Mouse (Mus musculus): ENCODE results near the gene Ccdc175. TPM values are rescaled to one million over a fixed set of nuclear protein-coding genes. Genes with fewer than 3 reads are reported as not detected.

The Ccdc175 gene
- polyA plus RNA-seq, 1 experiment from 2014 or later = not detected

DNA sequence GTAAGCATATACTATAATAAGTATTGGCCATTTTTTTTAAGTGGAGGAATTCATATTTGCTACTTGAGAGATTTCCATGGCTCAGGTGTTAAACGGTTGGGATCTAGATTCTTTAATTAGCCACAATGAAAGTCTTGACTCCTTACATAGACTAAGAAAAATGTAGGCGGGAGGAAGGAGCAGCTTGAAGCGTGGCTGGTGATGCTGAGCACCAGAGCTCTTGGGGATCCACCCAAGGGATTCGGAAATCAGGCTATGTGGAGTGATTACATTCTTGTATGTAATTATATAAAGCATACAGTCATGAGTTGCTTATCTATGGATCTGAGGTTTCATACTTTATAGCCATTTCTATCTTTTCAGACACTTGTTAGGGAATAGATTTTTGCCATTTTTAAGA lies 5.3 kb downstream of the Ccdc175 start:
- no peaks in the 10 kb centered on the region for H3K36me3 ChIP-seq
- no peaks in the 10 kb centered on the region for H3K9me3 ChIP-seq
- no peak for DNase-seq (ENCODE audit: low spot score)
- no peak overlapping the region for H3K27ac ChIP-seq
- H3K4me1 ChIP-seq (replicated peaks) = no peaks in the 10 kb centered on the region
- 82% methylated on average over 4 of the region's 4 CpGs for WGBS
- H3K4me3 ChIP-seq = no peak overlapping the region
- H3K27me3 ChIP-seq (ENCODE audit: insufficient read depth, poor library complexity, severe bottlenecking) = no peaks in the 10 kb centered on the region

DNA sequence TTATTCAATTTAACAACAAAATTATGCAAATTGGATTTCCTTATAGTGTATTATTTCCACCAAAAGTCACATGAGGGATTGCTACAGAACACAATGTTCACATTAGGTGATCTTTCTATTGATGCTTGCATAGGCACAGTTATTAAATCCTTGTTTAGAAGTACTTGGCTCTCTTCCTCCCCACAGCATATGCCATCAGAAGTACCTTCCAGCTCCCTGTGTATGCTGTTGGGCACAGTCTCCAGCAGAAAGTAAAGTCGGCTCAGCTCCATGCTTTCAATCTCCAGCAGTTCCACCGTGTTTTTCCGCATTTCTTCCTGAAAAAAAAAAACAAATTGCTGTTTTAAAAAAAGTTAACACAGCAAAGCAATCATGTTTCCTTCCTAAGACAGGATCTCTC lies 6.5 kb downstream of the Ccdc175 start:
- no peak for DNase-seq (ENCODE audit: low spot score)
- 91% methylated on average over 3 of the region's 3 CpGs for WGBS
- Histone ChIP-seq H3K36me3 (no peaks in the 10 kb centered on the region), H3K4me3 (no peak overlapping the region), H3K27ac (no peak overlapping the region), H3K9me3 (no peaks in the 10 kb centered on the region), H3K27me3 (ENCODE audit: insufficient read depth, poor library complexity, severe bottlenecking) (no peaks in the 10 kb centered on the region), H3K4me1 (replicated peaks) (no peaks in the 10 kb centered on the region)

DNA sequence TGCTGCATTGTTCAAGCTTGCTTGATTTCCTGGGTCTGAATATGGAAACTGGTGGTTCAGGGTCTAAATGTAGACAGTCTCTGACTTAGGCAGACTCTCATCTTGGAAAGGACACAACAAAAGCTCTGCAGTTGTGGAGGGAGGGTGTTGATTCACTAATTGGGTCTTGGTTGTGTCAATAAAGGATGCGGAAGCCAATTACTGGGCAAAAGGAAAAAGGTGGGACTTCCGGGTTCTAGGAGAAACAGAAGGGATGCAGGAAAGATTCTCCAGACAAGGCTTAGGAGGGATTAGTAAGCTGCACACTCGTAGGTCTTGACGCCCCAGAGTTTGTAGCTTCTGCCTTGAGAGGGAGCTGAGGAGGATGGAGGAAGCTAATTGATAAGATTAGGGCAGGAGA lies 26.4 kb downstream of the Ccdc175 start:
- DNase-seq (ENCODE audit: low spot score) = no peak
- no peaks in the 10 kb centered on the region for H3K36me3 ChIP-seq
- no peaks in the 10 kb centered on the region for H3K4me1 ChIP-seq (replicated peaks)
- no peaks in the 10 kb centered on the region for H3K9me3 ChIP-seq
- H3K27me3 ChIP-seq (ENCODE audit: insufficient read depth, poor library complexity, severe bottlenecking) = no peaks in the 10 kb centered on the region
- WGBS = 79% methylated on average over 4 of the region's 4 CpGs
- H3K27ac ChIP-seq = no peak overlapping the region
- no peak overlapping the region for H3K4me3 ChIP-seq

DNA sequence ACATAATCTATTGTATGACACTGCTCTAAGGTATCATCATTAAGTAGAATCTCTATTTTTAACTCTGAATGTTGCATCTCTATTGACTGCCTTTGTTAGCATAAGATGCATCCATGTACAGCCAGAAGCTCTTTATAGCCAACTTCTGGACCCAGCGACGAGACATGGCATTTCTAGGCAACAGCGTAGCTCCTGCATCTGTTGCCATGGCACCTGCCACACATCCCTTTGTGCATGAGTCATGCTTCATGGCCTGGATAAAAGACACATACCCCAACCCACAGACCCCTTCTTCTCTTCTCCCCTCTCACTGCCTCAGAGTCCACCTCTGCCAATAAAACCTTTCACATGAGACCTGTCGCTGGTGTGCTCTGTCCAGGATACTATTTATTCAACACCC lies 34.0 kb downstream of the Ccdc175 start:
- peak; percentile 18 for DNase-seq (ENCODE audit: low spot score)
- Histone ChIP-seq H3K27me3 (ENCODE audit: insufficient read depth, poor library complexity, severe bottlenecking) (no peaks in the 10 kb centered on the region), H3K4me3 (no peak overlapping the region), H3K36me3 (no peaks in the 10 kb centered on the region), H3K4me1 (replicated peaks) (0 out of 2 replicates have a peak, but pooled peaks cover 4% of the 10 kb centered on the region), H3K27ac (no peak overlapping the region), H3K9me3 (no peaks in the 10 kb centered on the region)
- 52% methylated on average over 4 of the region's 4 CpGs for WGBS

DNA sequence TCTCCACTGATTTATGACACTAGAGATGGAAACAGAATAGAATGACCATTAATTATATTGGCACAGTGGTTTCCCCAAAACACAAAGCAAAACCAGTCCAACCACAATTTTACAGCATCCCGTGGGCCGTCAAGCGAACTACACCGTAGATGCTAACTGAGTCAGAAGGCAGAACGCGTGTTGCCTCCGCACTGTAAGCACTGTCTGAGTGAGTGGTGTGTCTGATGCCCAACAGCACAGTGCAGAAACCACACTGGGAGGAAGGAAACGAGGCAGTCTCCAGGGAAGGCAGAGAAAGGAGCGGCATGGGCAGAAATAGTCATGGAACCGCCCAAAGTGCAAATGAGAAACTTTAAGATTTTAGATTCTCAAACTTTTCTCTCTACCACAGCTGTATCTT lies 55.6 kb downstream of the Ccdc175 start:
- Histone ChIP-seq H3K27ac (no peak overlapping the region), H3K36me3 (no peaks in the 10 kb centered on the region), H3K27me3 (ENCODE audit: insufficient read depth, poor library complexity, severe bottlenecking) (no peaks in the 10 kb centered on the region), H3K4me3 (no peak overlapping the region), H3K9me3 (0 out of 2 replicates have a peak, but pooled peaks cover 3% of the 10 kb centered on the region), H3K4me1 (replicated peaks) (0 out of 2 replicates have a peak, but pooled peaks cover 3% of the 10 kb centered on the region)
- no peak for DNase-seq (ENCODE audit: low spot score)
- WGBS = 94% methylated on average over 10 of the region's 10 CpGs

DNA sequence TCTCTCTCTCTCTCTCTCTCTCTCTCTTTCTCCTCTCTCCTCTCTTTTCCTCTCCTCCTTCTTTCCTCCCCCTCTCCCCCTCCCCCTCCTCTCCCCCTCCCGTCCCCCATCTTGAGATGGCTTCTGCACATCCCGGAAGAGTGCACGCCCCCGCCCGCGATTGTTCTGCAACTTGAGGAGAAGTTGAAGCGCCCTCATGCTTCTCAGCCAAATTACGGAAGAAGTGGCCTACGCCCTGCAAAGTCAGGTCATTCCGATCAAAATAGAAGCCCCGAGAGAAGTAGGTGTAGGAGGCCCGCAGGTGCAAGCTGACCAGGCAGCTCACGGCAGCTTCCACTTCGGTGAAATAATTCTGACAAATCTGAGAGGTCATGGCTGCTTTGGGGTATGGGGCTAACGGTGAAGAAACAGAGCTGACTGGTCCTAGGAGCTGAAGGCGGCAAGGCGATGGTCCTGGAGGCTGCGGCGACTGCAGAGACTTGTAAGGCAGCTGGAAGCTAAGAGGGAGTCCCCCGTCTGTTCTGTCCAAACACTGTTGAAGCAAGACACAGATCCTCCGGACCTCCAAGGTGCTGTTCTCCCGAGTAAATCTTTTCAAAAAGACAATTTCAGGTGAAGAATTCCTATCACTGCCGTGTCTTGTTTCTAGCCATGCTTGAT lies 69.0 kb downstream of the Ccdc175 start:
- Histone ChIP-seq H3K36me3 (no peaks in the 10 kb centered on the region), H3K9me3 (no peaks in the 10 kb centered on the region), H3K4me1 (replicated peaks) (no peaks in the 10 kb centered on the region), H3K27me3 (ENCODE audit: insufficient read depth, poor library complexity, severe bottlenecking) (no peaks in the 10 kb centered on the region), H3K4me3 (no peak overlapping the region), H3K27ac (no peak overlapping the region)
- no peak for DNase-seq (ENCODE audit: low spot score)
- 83% methylated on average over 22 of the region's 23 CpGs for whole genome bisulfite sequencing

DNA sequence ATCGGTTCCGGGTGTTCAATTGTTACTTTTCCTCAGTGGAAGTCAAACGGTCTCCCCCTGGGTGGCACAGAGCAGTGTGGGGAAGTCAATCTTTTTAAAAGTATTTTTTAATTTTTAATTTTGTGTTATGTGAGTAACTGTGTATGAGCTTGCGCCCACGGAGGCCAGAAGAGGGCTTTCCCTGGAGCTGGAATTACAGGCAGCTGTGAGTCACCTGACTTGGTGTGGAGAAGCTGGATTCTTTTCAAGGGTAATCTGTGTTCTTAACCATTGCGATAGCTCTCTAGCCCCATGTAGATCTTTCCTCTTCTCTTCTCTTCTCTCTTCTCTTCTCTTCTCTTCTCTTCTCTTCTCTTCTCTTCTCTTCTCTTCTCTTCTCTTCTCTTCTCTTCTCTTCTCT lies 69.7 kb downstream of the Ccdc175 start:
- no peaks in the 10 kb centered on the region for H3K4me1 ChIP-seq (replicated peaks)
- no peak for DNase-seq (ENCODE audit: low spot score)
- WGBS = 84% methylated on average over 6 of the region's 6 CpGs

DNA sequence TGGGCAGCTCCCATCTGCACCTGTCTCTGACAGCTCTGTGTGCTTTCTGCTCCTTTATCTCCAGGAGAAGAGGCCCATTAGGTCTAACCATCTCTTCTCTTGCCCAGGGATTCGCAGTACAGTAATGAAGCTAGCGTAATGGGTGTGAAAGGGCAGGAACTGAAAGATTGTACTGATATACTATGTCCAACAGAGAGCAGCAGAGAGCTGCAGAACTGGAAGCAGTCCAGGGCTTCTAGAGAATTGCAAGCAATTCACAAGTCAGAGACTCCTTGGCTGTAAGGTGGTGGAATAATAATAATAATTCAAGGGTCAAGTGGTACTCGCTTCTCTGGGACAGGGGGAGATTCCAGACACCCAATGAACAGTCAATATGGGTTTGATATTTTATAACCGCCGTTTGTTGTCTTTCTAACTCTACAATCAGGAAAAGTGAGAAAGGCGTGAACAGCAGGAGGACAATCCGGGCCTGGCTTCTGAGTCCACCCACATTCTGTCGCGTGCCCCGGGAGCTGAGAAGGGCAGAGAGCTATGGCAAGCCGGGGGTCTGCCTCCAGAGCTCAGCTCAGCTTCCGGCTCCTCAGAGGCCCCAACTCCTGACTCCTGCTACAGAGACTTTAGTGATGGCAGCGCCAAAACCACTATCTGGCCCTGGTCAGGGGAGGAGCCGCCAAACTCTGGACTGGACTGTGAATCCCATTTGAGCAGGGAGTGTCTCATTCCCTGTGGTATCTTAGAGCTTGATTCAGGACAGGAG lies 80.1 kb downstream of the Ccdc175 start:
- WGBS = 26% methylated on average over 14 of the region's 14 CpGs
- peaks cover 17% of the 10 kb centered on the region for H3K36me3 ChIP-seq
- H3K27ac ChIP-seq = 0 out of 2 replicates have a peak overlapping the region, but pooled peaks have one; percentile 41
- no peaks in the 10 kb centered on the region for H3K9me3 ChIP-seq
- peaks cover 6% of the 10 kb centered on the region; the same call in 1 of the 2 replicates for H3K4me1 ChIP-seq (replicated peaks)
- no peaks in the 10 kb centered on the region for H3K27me3 ChIP-seq (ENCODE audit: insufficient read depth, poor library complexity, severe bottlenecking)
- H3K4me3 ChIP-seq = no peak overlapping the region
- peak; percentile 50 for DNase-seq (ENCODE audit: low spot score)

More for the DNA sequence above, 69.7 kb downstream of the Ccdc175 start:
- Histone ChIP-seq H3K9me3 (no peaks in the 10 kb centered on the region), H3K4me3 (no peak overlapping the region), H3K27me3 (ENCODE audit: insufficient read depth, poor library complexity, severe bottlenecking) (no peaks in the 10 kb centered on the region), H3K36me3 (no peaks in the 10 kb centered on the region), H3K27ac (no peak overlapping the region)

DNA sequence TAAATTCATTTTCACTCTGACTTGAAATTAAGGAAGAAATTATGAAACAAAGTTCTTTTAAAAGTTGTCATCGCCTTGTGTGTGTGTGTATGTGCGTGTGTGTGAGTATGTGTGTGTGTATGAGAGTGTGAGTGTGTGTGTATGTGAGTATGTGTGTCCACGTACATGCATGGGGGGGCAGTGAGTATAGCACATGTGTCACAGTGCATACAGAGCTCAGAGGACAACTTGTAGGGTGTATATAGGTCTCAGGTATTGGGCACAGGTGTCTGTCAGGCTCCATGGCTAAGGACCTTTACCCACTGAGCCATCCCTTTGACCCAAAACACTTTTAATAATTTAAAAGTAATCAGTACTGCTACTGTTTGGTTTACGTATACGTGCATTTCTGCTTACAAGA lies 80.8 kb downstream of the Ccdc175 start:
- peaks cover 24% of the 10 kb centered on the region for H3K36me3 ChIP-seq
- WGBS = 87% methylated on average over 5 of the region's 5 CpGs

DNA sequence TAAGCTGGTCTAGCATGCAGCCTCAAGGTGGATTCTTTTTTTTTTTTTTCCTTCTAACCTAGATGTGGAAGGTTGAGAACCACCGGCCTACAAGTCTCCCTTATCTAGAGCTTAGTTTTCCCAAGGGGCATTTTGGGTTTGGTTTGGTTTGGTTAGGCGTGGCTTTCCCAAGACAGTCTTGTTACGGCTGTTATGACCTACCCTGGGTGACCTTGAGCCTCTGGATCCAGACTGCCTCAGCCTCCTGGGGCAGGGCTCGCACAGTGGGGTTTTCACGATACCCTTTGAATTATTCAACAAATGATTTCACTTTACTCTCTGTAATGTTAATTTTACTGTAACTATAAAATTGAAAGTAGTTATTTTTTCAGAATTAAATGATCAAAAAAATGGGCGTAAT lies 82.1 kb downstream of the Ccdc175 start:
- Histone ChIP-seq H3K27ac (no peak overlapping the region), H3K9me3 (no peaks in the 10 kb centered on the region), H3K4me1 (replicated peaks) (peaks cover 6% of the 10 kb centered on the region; the same call in 1 of the 2 replicates), H3K36me3 (peaks cover 31% of the 10 kb centered on the region), H3K4me3 (no peak overlapping the region), H3K27me3 (ENCODE audit: insufficient read depth, poor library complexity, severe bottlenecking) (no peaks in the 10 kb centered on the region)
- no peak for DNase-seq (ENCODE audit: low spot score)
- WGBS = 84% methylated on average over 6 of the region's 6 CpGs

More for the DNA sequence above, 80.8 kb downstream of the Ccdc175 start:
- H3K4me1 ChIP-seq (replicated peaks) = peaks cover 6% of the 10 kb centered on the region; the same call in 1 of the 2 replicates
- H3K9me3 ChIP-seq = no peaks in the 10 kb centered on the region
- no peak overlapping the region for H3K4me3 ChIP-seq
- H3K27me3 ChIP-seq (ENCODE audit: insufficient read depth, poor library complexity, severe bottlenecking) = no peaks in the 10 kb centered on the region
- H3K27ac ChIP-seq = no peak overlapping the region
- no peak for DNase-seq (ENCODE audit: low spot score)

DNA sequence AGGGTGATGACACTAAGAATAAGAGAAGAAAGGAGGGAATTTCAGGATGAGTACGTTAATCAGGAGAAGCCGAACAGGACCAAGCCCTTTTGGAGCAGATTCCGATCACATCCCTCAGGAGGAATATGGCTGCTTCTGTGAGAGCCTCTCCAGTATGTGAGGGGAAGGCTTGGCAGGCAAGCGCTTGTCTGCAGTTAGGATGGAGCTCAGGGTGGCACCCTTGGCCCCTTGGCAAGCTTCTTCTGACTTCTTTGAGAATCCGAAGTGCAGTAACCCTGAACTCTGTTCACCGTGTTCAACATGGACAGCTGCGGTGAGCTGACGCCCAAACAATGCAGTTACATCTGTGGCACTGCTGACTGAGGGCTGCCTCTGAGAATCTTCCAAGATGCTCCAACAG lies 87.9 kb downstream of the Ccdc175 start:
- no peak for DNase-seq (ENCODE audit: low spot score)
- Histone ChIP-seq H3K4me1 (replicated peaks) (no peaks in the 10 kb centered on the region), H3K4me3 (no peak overlapping the region), H3K27me3 (ENCODE audit: insufficient read depth, poor library complexity, severe bottlenecking) (no peaks in the 10 kb centered on the region), H3K9me3 (no peaks in the 10 kb centered on the region), H3K36me3 (peaks cover 90% of the 10 kb centered on the region), H3K27ac (no peak overlapping the region)
- WGBS = 96% methylated on average over 8 of the region's 8 CpGs

DNA sequence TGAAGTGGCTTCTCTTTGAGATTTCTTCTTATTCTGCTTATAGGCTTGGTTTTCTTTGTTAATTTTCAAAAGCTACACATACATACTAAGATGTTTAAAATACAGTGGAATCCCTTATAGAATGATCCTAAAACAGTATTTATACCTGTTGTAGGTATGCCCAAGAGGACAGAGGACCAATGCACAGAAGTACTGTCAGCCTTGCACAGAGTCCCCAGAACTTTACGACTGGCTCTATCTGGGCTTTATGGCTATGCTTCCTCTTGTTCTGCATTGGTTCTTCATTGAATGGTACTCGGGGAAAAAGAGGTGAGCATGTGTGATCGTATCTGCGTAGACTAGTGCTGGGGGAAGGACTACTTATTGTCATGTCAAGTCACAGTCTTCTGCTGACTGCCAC lies 95.0 kb downstream of the Ccdc175 start:
- Histone ChIP-seq H3K4me3 (no peak overlapping the region), H3K27me3 (ENCODE audit: insufficient read depth, poor library complexity, severe bottlenecking) (no peaks in the 10 kb centered on the region), H3K36me3 (peaks cover 53% of the 10 kb centered on the region), H3K9me3 (no peaks in the 10 kb centered on the region), H3K4me1 (replicated peaks) (peaks cover 19% of the 10 kb centered on the region), H3K27ac (no peak overlapping the region)
- no peak for DNase-seq (ENCODE audit: low spot score)
- 94% methylated on average over 4 of the region's 4 CpGs for WGBS

DNA sequence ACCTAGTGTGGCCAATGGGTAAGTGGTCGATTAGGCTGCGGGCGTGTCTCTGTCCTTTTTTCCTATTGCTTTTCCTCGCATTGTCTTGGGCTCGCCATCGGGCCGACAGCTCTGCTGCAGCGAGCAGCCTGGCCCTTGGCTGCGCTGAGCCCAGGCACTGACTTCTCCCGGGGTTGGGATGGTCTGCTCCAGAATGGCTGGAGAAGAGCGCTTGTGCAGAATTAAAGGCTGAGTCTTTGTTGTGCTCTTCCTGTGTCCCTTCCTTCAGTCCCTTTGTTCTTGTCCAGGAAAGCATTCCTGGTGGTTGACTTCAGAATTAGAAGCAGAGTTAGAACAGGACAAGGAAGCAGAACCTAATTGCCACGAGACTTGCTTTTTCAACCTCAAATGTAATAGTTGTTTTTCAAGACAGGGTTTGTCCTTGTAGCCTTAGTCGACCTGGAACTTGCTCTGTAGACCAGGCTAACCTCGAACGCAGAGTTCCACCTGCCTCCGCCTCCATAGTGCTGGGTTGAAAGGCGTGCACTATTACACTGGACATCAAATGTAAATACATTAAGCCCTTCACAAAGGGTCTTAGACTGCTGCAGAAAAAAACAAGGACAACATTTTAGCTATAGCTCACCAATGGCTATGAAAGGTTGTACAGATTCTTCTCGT lies 98.5 kb downstream of the Ccdc175 start:
- peaks cover 18% of the 10 kb centered on the region for H3K36me3 ChIP-seq
- H3K4me3 ChIP-seq = peak overlapping the region; percentile 73
- peaks cover 37% of the 10 kb centered on the region for H3K4me1 ChIP-seq (replicated peaks)
- no peaks in the 10 kb centered on the region for H3K27me3 ChIP-seq (ENCODE audit: insufficient read depth, poor library complexity, severe bottlenecking)
- DNase-seq (ENCODE audit: low spot score) = no peak
- H3K9me3 ChIP-seq = no peaks in the 10 kb centered on the region
- H3K27ac ChIP-seq = peak overlapping the region; percentile 97
- WGBS = 3% methylated on average over 18 of the region's 18 CpGs

Measured in hindbrain, embryonic 10.5 days (tissue).